Mouse (Mus musculus) embryonic facial prominence, embryonic 11.5 days (tissue): ENCODE measurements around the gene Cd300c. TPM values are rescaled to one million over a fixed set of nuclear protein-coding genes. Genes with fewer than 3 reads are reported as not detected.
A peak's percentile ranks its signal among the peaks of the same experiment; 100 is the strongest.

ENCODE experiments used
- ATAC-seq: fragments of 200-750 bp; cut with Nextera tagmentation; replicated peaks from 2 replicates; pipeline ENCODE4 v1.8.0; 2017; ENCODE audit warnings: low read depth; ENCODE audit not compliant: insufficient number of reproducible peaks, low FRiP score, low TSS enrichment
- DNase-seq: peaks from one replicate; pipeline ENCODE4 v3.0.0-alpha.2; 2015; ENCODE audit warnings: low spot score
- H3K27ac ChIP-seq: fragments of 300-500 bp; sonication (generic); replicated peaks from 2 replicates; pipeline ENCODE4 v1.5.1; 2014; ENCODE audit warnings: mild to moderate bottlenecking, low read depth, low read length, control low read depth
- H3K27me3 ChIP-seq: fragments of 300-500 bp; sonication (generic); 2 replicates; pipeline ENCODE4 v1.6.1; 2014; ENCODE audit warnings: mild to moderate bottlenecking, low read length, moderate library complexity, mixed read lengths; ENCODE audit not compliant: control insufficient read depth, insufficient read depth
- H3K36me3 ChIP-seq: fragments of 300-500 bp; sonication (generic); replicated peaks from 2 replicates; pipeline ENCODE4 v1.6.1; 2014; ENCODE audit warnings: low read depth, mild to moderate bottlenecking, low read length, moderate library complexity, mixed read lengths; ENCODE audit not compliant: control insufficient read depth, insufficient read depth
- H3K4me1 ChIP-seq: fragments of 300-500 bp; sonication (generic); 2 replicates; pipeline ENCODE4 v1.6.1; 2014; ENCODE audit warnings: low read length, mixed read lengths; ENCODE audit not compliant: control insufficient read depth, insufficient read depth
- H3K4me2 ChIP-seq: fragments of 300-500 bp; sonication (generic); 2 replicates; pipeline ENCODE4 v1.6.1; 2014; ENCODE audit warnings: low read depth, mild to moderate bottlenecking, control low read depth, low read length, moderate library complexity
- H3K4me3 ChIP-seq: fragments of 300-500 bp; sonication (generic); 2 replicates; pipeline ENCODE4 v1.5.1; 2014; ENCODE audit warnings: low read depth, low read length, control low read depth
- H3K9ac ChIP-seq: fragments of 300-500 bp; sonication (generic); replicated peaks from 2 replicates; pipeline ENCODE4 v1.6.1; 2014; ENCODE audit warnings: mild to moderate bottlenecking, control low read depth, low read length
- H3K9me3 ChIP-seq: fragments of 300-500 bp; sonication (generic); replicated peaks from 2 replicates; pipeline ENCODE4 v1.6.1; 2016; ENCODE audit warnings: mild to moderate bottlenecking, low read length, inconsistent platforms, mixed read lengths; ENCODE audit not compliant: control insufficient read depth
- WGBS: fragments of 180-500 bp; shearing (Covaris S2); extraction: QIAGEN DNeasy Blood & Tissue Kit; methylation state at CpG from one replicate; pipeline ENCODE4 v1.1.7; 2014; 5-methylcytosine and 5-hydroxymethylcytosine counted together
- polyA plus RNA-seq: library from polyadenylated mRNA; unstranded; fragments of >200 nt; fragmentation: Nextera tagmentation; extraction: Ambion mirVana; gene quantifications from 2 replicates; pipeline ENCODE4 v1.2.1, GENCODE M21; 2014

The Cd300c gene
- polyA plus RNA-seq, 1 experiment from 2014 or later = not detected

- Histone ChIP-seq H3K9ac (no peak overlapping the region), H3K27me3 (no peaks in the 10 kb centered on the region), H3K9me3 (no peaks in the 10 kb centered on the region), H3K4me3 (no peak overlapping the region), H3K36me3 (no peaks in the 10 kb centered on the region), H3K27ac (no peak overlapping the region), H3K4me1 (no peaks in the 10 kb centered on the region), H3K4me2 (no peak overlapping the region)
- WGBS = 76% methylated on average over 1 of the region's 1 CpGs
- DNase-seq (no peak), ATAC-seq (no peak)
Observed at GRCm38 (mm10) chr11:114960369-114960768, 8.6 kb downstream of the Cd300c start.

DNA sequence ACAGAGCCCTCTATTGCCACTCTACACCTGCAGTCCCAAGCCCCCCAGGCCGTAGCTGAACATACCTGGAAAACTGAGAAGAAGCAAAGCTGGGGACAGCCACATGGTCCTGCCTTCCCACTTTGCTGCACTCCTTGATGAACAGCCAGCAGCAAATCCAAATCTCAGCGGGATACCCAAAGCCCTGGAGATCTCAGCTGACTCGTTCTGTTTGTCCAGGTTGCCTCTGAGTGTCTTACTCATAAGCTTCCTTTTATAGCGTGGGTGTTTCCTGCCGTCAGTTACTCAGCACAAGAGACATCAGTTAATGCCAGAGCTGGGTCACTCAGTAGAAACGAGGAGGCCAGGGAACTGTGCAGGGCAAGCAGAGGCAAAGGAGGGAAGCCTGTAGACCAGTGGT lies 34.8 kb downstream of the Cd300c start, which contains the start of gene Cd300lb:
TSS of gene Cd300lb (minus strand) at position 243 of the 400 bp plus-strand sequence.
- DNase-seq (no peak), ATAC-seq (no peak)
- H3K9me3 ChIP-seq = no peaks in the 10 kb centered on the region
- H3K4me3 ChIP-seq = no peak within 1 kb of the TSS
- H3K27ac ChIP-seq = no peak within 1 kb of the TSS
- no peak within 1 kb of the TSS for H3K9ac ChIP-seq
- H3K36me3 ChIP-seq = no peaks in the 10 kb centered on the region
- whole genome bisulfite sequencing = 66% methylated on average over 6 of the region's 6 CpGs
- H3K27me3 ChIP-seq = no peaks in the 10 kb centered on the region
- H3K4me1 ChIP-seq = no peaks in the 10 kb centered on the region
- H3K4me2 ChIP-seq = no peak within 1 kb of the TSS

- Histone ChIP-seq H3K4me3 (no peak overlapping the region), H3K4me1 (no peaks in the 10 kb centered on the region), H3K27ac (no peak overlapping the region), H3K27me3 (no peaks in the 10 kb centered on the region), H3K9me3 (no peaks in the 10 kb centered on the region), H3K4me2 (no peak overlapping the region), H3K9ac (no peak overlapping the region), H3K36me3 (no peaks in the 10 kb centered on the region)
- DNase-seq = no peak
- 78% methylated on average over 4 of the region's 4 CpGs for WGBS
- ATAC-seq = no peak
Observed at GRCm38 (mm10) chr11:114933591-114933990, 35.4 kb downstream of the Cd300c start.

- DNase-seq = no peak
- ATAC-seq = no peak
- H3K4me2 ChIP-seq = no peak overlapping the region
- no peak overlapping the region for H3K27ac ChIP-seq
- H3K9ac ChIP-seq = no peak overlapping the region
- no peaks in the 10 kb centered on the region for H3K9me3 ChIP-seq
- H3K4me1 ChIP-seq = no peaks in the 10 kb centered on the region
- WGBS = 79% methylated on average over 5 of the region's 5 CpGs
- no peak overlapping the region for H3K4me3 ChIP-seq
- H3K36me3 ChIP-seq = no peaks in the 10 kb centered on the region
- H3K27me3 ChIP-seq = no peaks in the 10 kb centered on the region
Observed at GRCm38 (mm10) chr11:114931041-114931440, 37.9 kb downstream of the Cd300c start.

- Histone ChIP-seq H3K9me3 (no peaks in the 10 kb centered on the region), H3K27ac (no peak overlapping the region), H3K4me2 (no peak overlapping the region), H3K4me1 (no peaks in the 10 kb centered on the region), H3K4me3 (no peak overlapping the region), H3K36me3 (no peaks in the 10 kb centered on the region), H3K9ac (no peak overlapping the region), H3K27me3 (no peaks in the 10 kb centered on the region)
- ATAC-seq (no peak), DNase-seq (no peak)
- 81% methylated on average over 2 of the region's 2 CpGs for WGBS
Observed at GRCm38 (mm10) chr11:114929581-114929980, 39.4 kb downstream of the Cd300c start.

DNA sequence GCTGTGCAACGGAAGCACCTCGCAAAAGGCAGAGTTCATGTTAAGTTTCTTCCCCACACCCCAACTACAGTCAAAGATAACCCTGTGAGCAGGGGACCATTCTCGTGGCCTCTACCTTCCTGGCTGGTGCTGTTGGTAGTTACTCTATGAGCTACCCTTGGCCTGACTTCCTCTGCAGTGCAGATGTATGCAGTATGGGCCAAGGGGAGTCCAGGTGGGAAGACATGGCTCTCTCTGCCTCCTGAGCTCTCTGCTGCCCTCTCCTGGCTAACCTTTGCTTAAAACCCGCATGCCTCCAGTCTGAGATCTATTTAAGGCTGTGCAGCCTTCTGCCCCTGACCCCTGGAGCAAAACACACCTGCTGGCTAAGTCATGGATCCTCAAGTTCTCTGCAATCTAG lies 45.0 kb downstream of the Cd300c start:
- no peak overlapping the region for H3K4me2 ChIP-seq
- H3K27me3 ChIP-seq = no peaks in the 10 kb centered on the region
- H3K27ac ChIP-seq = no peak overlapping the region
- ATAC-seq = no peak
- H3K36me3 ChIP-seq = no peaks in the 10 kb centered on the region
- H3K9me3 ChIP-seq = no peaks in the 10 kb centered on the region
- peak; percentile 38 for DNase-seq
- no peaks in the 10 kb centered on the region for H3K4me1 ChIP-seq
- H3K4me3 ChIP-seq = no peak overlapping the region
- H3K9ac ChIP-seq = no peak overlapping the region
- 65% methylated on average over 4 of the region's 4 CpGs for WGBS

DNA sequence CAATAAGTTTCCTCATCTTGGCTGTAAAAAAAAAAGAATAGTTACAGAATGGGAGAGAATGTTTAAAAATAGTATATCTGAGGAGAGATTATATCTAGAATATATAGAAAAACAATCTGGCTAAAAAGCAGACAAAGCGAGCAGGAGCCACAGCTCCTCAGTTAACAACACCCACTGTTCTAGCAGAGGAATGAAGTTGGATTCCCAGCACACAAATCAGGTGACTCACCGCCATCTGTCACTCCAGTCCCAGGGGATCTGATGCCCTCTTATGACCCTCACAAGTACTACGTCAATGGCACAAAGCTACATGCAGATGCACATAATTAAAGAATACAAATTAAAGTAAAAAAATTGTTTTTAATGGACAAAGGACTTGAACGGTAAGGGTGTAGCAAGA lies 46.5 kb downstream of the Cd300c start:
- DNase-seq (no peak), ATAC-seq (no peak)
- Histone ChIP-seq H3K4me2 (no peak overlapping the region), H3K4me1 (no peaks in the 10 kb centered on the region), H3K9me3 (no peaks in the 10 kb centered on the region), H3K36me3 (no peaks in the 10 kb centered on the region), H3K4me3 (no peak overlapping the region), H3K27me3 (no peaks in the 10 kb centered on the region), H3K9ac (no peak overlapping the region), H3K27ac (no peak overlapping the region)
- 73% methylated on average over 4 of the region's 4 CpGs for WGBS

- ATAC-seq (no peak), DNase-seq (no peak)
- no peak overlapping the region for H3K27ac ChIP-seq
- WGBS = 79% methylated on average over 6 of the region's 6 CpGs
- H3K4me2 ChIP-seq = no peak overlapping the region
- H3K9me3 ChIP-seq = no peaks in the 10 kb centered on the region
- H3K27me3 ChIP-seq = no peaks in the 10 kb centered on the region
- no peaks in the 10 kb centered on the region for H3K4me1 ChIP-seq
- H3K4me3 ChIP-seq = no peak overlapping the region
- no peak overlapping the region for H3K9ac ChIP-seq
- H3K36me3 ChIP-seq = no peaks in the 10 kb centered on the region
Observed at GRCm38 (mm10) chr11:114917120-114917519, 51.8 kb downstream of the Cd300c start.
